Mouse (Mus musculus) spleen, adult 2 months (tissue): ENCODE data around the gene Fam228b.

ENCODE experiments used
- CTCF ChIP-seq: fragments of 200-500 bp; IDR thresholded peaks from 2 replicates; pipeline ENCODE4 v1.5.1; 2011; ENCODE audit warnings: mild to moderate bottlenecking, inconsistent platforms; ENCODE audit not compliant: insufficient read depth, insufficient read length, insufficient replicate concordance; ENCODE audit errors: extremely low read depth
- POLR2A ChIP-seq: fragments of 200-500 bp; IDR thresholded peaks from 2 replicates; pipeline ENCODE4 v1.6.1; 2011; ENCODE audit warnings: low read depth, low read length, inconsistent platforms

- TF ChIP-seq CTCF (no peak), POLR2A (no peak)
These were observed 47.8 kb upstream of the Fam228b start for GRCm38 (mm10) chr12:4816680-4817360.
